Mouse (Mus musculus): ENCODE measurements around the gene Sall1. TPM values are rescaled to one million over a fixed set of nuclear protein-coding genes. Genes with fewer than 3 reads are reported as not detected.

Sall1 gene
- polyA plus RNA-seq (2015; fragmentation: Nextera tagmentation; extraction: Ambion mirVana) = 0.91 and 1.1 TPM in 2 replicates

GRCm38 (mm10) chr8:89043940-89044339 is at the start of gene Sall1:
TSS of gene Sall1 (minus strand) at chr8:89044162.
- Histone ChIP-seq H3K9ac (0 out of 2 replicates have a peak within 1 kb of the TSS, but pooled peaks have one; percentile 9), H3K9me3 (replicated peaks) (no peaks in the 10 kb centered on the region), H3K36me3 (no peaks in the 10 kb centered on the region), H3K27ac (replicated peaks) (no peak within 1 kb of the TSS), H3K4me1 (peaks cover 55% of the 10 kb centered on the region), H3K4me3 (replicated peaks) (peak within 1 kb of the TSS; percentile 50), H3K4me2 (replicated peaks) (peak within 1 kb of the TSS; percentile 94), H3K27me3 (peaks cover 89% of the 10 kb centered on the region)
- no peak for ATAC-seq (ENCODE audit: insufficient number of reproducible peaks, low FRiP score, low TSS enrichment, low read depth)
- under 1% methylated on average over 25 of the region's 25 CpGs for WGBS

DNA sequence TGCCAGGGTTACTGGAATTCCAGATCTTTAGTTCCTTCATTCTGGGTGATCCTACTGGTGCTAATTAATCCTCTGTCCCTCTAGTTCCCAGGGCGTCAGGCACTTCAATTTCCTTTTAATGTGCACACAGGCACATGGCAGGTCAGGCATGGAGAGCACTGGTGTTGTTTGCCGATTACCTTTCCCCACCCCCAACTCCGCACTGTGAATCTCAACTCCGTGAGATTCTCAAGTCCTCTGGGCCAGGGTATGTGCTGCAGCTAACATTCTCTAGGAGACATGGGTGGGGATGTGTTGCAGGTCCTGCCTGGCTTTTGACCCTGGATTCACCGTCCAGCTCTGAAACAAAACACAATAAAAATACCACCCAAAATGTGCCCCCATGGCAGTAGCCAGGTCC is 46.0 kb upstream of the Sall1 start:
- no peak for ATAC-seq (ENCODE audit: insufficient number of reproducible peaks, low FRiP score, low TSS enrichment, low read depth)
- WGBS = 49% methylated on average over 5 of the region's 5 CpGs

DNA sequence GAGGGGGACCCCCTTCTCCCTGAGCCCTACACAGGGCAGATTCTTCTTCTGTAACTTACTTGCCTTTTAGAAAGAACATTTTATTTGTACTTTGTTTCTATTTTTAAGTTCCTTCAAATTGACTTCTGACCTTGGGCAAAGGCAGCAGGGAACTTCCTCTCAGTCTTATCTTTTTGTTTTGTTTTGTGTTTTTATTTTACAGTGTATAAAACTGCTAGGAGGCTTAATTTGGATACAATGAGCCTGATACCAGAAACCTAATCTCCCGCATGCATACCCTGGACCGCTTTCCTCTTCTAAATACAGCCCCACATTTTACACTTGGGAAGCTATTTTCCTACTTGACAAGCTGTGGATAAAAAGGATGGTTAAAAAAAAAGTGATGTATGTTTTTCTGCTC is 35.2 kb upstream of the Sall1 start:
- no peak overlapping the region for H3K27ac ChIP-seq (replicated peaks)
- no peak overlapping the region for H3K4me3 ChIP-seq (replicated peaks)
- no peaks in the 10 kb centered on the region for H3K4me1 ChIP-seq
- H3K4me2 ChIP-seq (replicated peaks) = no peak overlapping the region
- no peaks in the 10 kb centered on the region for H3K27me3 ChIP-seq
- no peak overlapping the region for H3K9ac ChIP-seq
- 74% methylated on average over 2 of the region's 2 CpGs for WGBS
- ATAC-seq (ENCODE audit: insufficient number of reproducible peaks, low FRiP score, low TSS enrichment, low read depth) = no peak
- no peaks in the 10 kb centered on the region for H3K36me3 ChIP-seq
- H3K9me3 ChIP-seq (replicated peaks) = no peaks in the 10 kb centered on the region

More for the DNA sequence above, 46.0 kb upstream of the Sall1 start:
- Histone ChIP-seq H3K4me2 (replicated peaks) (no peak overlapping the region), H3K9me3 (replicated peaks) (no peaks in the 10 kb centered on the region), H3K9ac (no peak overlapping the region), H3K27ac (replicated peaks) (no peak overlapping the region), H3K27me3 (no peaks in the 10 kb centered on the region), H3K4me1 (no peaks in the 10 kb centered on the region), H3K36me3 (no peaks in the 10 kb centered on the region), H3K4me3 (replicated peaks) (no peak overlapping the region)

DNA sequence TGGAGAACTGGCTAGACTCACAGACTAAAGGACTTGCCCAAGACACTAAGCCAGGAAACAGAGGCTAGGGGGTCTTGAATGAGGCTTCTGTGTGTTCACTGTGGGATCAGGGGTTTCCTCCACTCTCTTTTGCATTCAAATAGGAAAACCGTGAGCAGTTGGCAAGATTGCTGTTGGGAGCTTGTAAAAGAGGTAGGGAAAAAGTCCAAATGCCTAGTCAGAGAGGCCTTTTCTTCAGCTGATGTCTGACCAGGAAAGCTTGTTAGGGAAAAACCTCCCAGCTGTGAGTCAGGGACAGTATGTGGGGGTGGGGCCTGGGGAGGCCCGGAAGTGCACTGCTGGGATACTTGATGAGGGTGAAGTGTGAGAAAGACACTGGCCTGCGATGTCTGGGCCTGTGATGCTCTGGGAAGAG is 29.0 kb upstream of the Sall1 start:
- Histone ChIP-seq H3K27ac (replicated peaks) (no peak overlapping the region), H3K9me3 (replicated peaks) (no peaks in the 10 kb centered on the region), H3K4me3 (replicated peaks) (no peak overlapping the region), H3K27me3 (no peaks in the 10 kb centered on the region), H3K36me3 (no peaks in the 10 kb centered on the region), H3K9ac (no peak overlapping the region), H3K4me2 (replicated peaks) (no peak overlapping the region), H3K4me1 (no peaks in the 10 kb centered on the region)
- no peak for ATAC-seq (ENCODE audit: insufficient number of reproducible peaks, low FRiP score, low TSS enrichment, low read depth)
- 18% methylated on average over 3 of the region's 3 CpGs for WGBS

DNA sequence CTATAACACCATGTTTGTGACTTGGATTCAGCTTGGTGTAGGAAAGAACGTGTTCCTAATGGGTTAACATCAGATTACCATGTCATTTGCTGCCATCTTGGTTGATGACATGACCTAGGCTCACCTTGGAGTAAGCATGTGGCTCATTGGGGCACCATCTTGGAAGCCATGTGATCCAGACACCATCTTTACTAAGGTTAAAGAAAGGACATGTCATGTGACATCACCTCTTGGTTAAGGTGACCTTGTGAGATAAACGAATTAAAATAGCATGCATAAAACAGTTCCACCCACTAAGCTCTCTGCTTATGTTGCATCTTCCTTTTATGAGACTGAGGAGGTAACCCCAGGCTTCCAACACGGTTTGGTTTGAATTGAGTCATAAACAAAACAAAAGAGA is 23.5 kb upstream of the Sall1 start:
- Histone ChIP-seq H3K4me3 (replicated peaks) (no peak overlapping the region), H3K27ac (replicated peaks) (no peak overlapping the region), H3K9me3 (replicated peaks) (no peaks in the 10 kb centered on the region), H3K27me3 (no peaks in the 10 kb centered on the region; the same call in 1 of the 2 replicates), H3K4me1 (no peaks in the 10 kb centered on the region), H3K4me2 (replicated peaks) (no peak overlapping the region), H3K36me3 (no peaks in the 10 kb centered on the region), H3K9ac (no peak overlapping the region)
- 70% methylated on average over 3 of the region's 3 CpGs for WGBS
- no peak for ATAC-seq (ENCODE audit: insufficient number of reproducible peaks, low FRiP score, low TSS enrichment, low read depth)

DNA sequence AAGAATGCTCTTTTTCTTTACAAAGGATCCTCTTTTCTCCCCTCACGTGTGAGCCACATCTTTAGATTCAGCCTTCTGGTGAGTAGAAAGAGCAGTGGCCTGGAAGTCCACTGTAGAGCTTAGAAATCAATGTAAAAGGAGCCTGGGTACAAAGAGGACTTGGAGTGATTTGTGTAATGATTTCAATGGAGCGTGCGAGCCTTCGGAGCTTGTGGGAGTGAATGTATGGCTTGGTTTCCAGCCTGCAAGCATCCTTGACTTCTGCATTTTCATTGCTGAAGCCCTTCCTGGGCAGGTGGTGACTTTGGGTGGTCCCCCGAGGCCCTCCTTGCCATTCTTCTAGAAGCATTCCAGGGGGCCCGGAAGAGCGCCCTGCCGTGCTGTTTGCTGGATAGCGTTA is 20.1 kb upstream of the Sall1 start:
- no peak overlapping the region for H3K9ac ChIP-seq
- peaks cover 4% of the 10 kb centered on the region; the same call in 1 of the 2 replicates for H3K4me1 ChIP-seq
- ATAC-seq (ENCODE audit: insufficient number of reproducible peaks, low FRiP score, low TSS enrichment, low read depth) = no peak
- no peak overlapping the region for H3K27ac ChIP-seq (replicated peaks)
- H3K27me3 ChIP-seq = peaks cover 3% of the 10 kb centered on the region; the same call in 1 of the 2 replicates
- no peaks in the 10 kb centered on the region for H3K36me3 ChIP-seq
- 57% methylated on average over 9 of the region's 9 CpGs for WGBS
- no peaks in the 10 kb centered on the region for H3K9me3 ChIP-seq (replicated peaks)
- no peak overlapping the region for H3K4me2 ChIP-seq (replicated peaks)
- H3K4me3 ChIP-seq (replicated peaks) = no peak overlapping the region

DNA sequence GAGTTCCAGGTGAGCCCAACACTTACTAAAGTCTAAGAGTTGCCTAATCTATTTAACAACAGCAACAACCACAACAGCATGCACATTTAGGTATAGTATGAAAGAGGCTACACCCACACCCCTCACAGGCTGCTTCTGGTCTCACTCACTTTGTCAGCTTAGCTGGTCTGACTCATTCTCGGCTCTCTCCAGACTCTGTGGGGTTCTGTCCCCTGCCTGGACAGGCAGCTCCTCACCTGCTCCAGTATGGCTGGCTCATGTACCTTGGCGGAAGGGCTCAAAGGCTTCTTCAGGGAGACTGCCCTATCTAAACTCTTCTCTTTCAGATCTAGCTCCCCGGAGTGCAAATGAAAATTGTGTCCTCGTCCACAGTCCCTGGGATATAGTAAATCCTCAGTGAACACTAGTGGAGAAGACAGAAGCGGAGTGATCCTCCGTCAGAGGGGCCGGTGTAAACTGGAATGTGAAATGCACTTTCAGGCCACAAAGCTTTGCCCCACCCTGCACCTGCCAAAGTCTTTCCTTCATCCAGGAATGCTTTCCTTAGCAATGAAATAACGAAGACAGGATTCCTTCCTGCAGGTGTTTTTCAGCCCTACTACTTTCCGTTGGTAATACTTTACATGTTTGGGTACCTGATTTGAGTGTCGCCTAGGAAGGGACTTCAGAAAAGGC is 19.5 kb upstream of the Sall1 start:
- H3K9ac ChIP-seq = no peak overlapping the region
- H3K4me2 ChIP-seq (replicated peaks) = no peak overlapping the region
- H3K36me3 ChIP-seq = no peaks in the 10 kb centered on the region
- WGBS = 71% methylated on average over 10 of the region's 10 CpGs
- peaks cover 5% of the 10 kb centered on the region; the same call in 1 of the 2 replicates for H3K27me3 ChIP-seq
- ATAC-seq (ENCODE audit: insufficient number of reproducible peaks, low FRiP score, low TSS enrichment, low read depth) = no peak
- H3K9me3 ChIP-seq (replicated peaks) = no peaks in the 10 kb centered on the region
- peaks cover 4% of the 10 kb centered on the region; the same call in 1 of the 2 replicates for H3K4me1 ChIP-seq
- no peak overlapping the region for H3K27ac ChIP-seq (replicated peaks)
- no peak overlapping the region for H3K4me3 ChIP-seq (replicated peaks)

DNA sequence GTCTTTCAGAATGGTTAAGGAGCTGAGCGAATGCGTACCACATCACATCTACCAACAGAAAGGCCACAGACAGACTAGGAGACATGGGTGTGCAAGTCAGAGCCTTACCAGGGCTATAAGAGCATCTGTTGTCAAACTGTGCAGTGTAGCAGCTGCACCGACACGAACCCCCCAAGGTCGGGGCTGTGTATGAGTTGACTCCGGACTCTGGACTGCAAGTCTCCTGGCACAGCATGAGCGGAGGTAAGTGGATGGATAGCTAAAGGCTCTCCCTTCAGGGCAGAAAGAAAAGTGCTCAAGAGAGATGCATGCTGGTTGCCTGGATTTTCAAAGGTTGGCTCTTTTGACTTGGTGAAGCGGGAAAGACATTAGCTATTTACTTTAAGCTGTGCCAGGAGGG is 16.8 kb upstream of the Sall1 start:
- ATAC-seq (ENCODE audit: insufficient number of reproducible peaks, low FRiP score, low TSS enrichment, low read depth) = no peak
- Histone ChIP-seq H3K4me2 (replicated peaks) (no peak overlapping the region), H3K9me3 (replicated peaks) (no peaks in the 10 kb centered on the region), H3K27me3 (peaks cover 14% of the 10 kb centered on the region), H3K9ac (no peak overlapping the region), H3K4me1 (peaks cover 4% of the 10 kb centered on the region; the same call in 1 of the 2 replicates), H3K27ac (replicated peaks) (no peak overlapping the region), H3K4me3 (replicated peaks) (no peak overlapping the region), H3K36me3 (no peaks in the 10 kb centered on the region)
- WGBS = 81% methylated on average over 8 of the region's 8 CpGs

- Histone ChIP-seq H3K36me3 (no peaks in the 10 kb centered on the region), H3K27ac (replicated peaks) (no peak overlapping the region), H3K4me3 (replicated peaks) (no peak overlapping the region), H3K4me1 (peaks cover 5% of the 10 kb centered on the region; the same call in 1 of the 2 replicates), H3K9me3 (replicated peaks) (no peaks in the 10 kb centered on the region), H3K27me3 (peaks cover 14% of the 10 kb centered on the region), H3K9ac (no peak overlapping the region), H3K4me2 (replicated peaks) (no peak overlapping the region)
- ATAC-seq (ENCODE audit: insufficient number of reproducible peaks, low FRiP score, low TSS enrichment, low read depth) = no peak
- 26% methylated on average over 6 of the region's 6 CpGs for WGBS
Measured at GRCm38 (mm10) chr8:89059507-89059906, 15.5 kb upstream of the Sall1 start.

DNA sequence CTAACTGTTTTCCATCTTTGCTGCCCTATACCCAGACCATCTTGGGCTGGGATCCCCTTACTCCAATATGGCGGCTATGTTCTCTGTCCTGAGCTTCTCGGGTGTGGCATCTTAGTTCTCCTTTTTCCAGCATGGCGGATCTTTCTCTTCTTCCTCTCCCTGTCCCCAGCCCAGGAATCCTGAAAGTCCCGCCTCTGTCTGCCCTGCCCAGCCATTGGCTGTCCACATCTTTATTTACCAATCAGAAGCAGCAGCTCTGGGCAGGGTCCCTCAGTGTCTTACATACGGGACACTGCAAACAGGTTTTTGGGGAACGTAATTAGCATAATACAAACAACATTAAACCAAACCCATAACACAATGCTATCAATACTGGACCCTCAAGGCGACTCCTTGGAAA is 8.9 kb upstream of the Sall1 start:
- 86% methylated on average over 7 of the region's 7 CpGs for WGBS
- no peak overlapping the region for H3K27ac ChIP-seq (replicated peaks)
- no peaks in the 10 kb centered on the region for H3K36me3 ChIP-seq
- no peak overlapping the region for H3K9ac ChIP-seq
- 0 out of 2 replicates have a peak, but pooled peaks cover 3% of the 10 kb centered on the region for H3K4me1 ChIP-seq
- ATAC-seq (ENCODE audit: insufficient number of reproducible peaks, low FRiP score, low TSS enrichment, low read depth) = no peak
- peaks cover 57% of the 10 kb centered on the region for H3K27me3 ChIP-seq
- H3K4me2 ChIP-seq (replicated peaks) = no peak overlapping the region
- H3K4me3 ChIP-seq (replicated peaks) = no peak overlapping the region
- H3K9me3 ChIP-seq (replicated peaks) = no peaks in the 10 kb centered on the region

DNA sequence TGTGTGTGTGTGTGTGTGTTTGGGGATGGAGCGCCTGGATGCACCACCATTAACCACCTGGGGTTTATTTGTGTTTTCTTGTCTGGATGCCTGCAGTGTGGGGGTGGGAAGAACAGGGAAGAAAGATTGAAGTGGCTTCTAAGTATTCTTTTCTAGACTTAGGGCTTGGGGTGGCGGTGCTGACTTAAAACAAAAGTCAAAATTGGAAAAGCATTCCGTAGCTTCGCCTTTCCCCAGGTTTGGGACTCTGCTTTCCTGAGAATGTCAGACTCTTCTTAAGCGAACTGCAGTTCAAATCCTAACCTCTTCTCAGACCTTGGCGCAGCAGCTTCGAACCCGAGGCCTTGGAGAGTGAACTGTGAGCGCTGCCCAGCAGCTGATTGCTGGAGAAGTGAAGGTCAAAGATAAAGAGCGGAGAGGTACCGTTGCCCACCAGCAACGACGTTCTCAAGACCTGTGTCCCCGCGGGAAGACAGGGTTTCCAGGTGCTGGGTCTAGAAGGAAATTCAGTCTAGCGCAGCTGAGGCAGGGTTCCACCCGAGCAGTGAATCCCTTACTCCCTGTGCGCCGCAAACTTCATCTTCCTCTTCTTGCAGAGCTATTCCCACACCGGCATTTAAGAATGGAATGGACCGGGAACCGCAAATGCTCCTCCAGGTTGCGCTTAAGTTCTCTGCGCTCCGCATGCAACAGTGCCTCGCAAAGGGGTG is 2.8 kb upstream of the Sall1 start:
- Histone ChIP-seq H3K4me1 (peaks cover 44% of the 10 kb centered on the region), H3K36me3 (no peaks in the 10 kb centered on the region), H3K9ac (no peak overlapping the region), H3K27me3 (peaks cover 94% of the 10 kb centered on the region), H3K27ac (replicated peaks) (no peak overlapping the region), H3K9me3 (replicated peaks) (no peaks in the 10 kb centered on the region), H3K4me3 (replicated peaks) (no peak overlapping the region; the same call in 1 of the 2 replicates), H3K4me2 (replicated peaks) (no peak overlapping the region)
- 1% methylated on average over 26 of the region's 26 CpGs for WGBS
- no peak for ATAC-seq (ENCODE audit: insufficient number of reproducible peaks, low FRiP score, low TSS enrichment, low read depth)
